Mouse (Mus musculus) intestine, postnatal 0 days (tissue): Measurements from ENCODE around the gene Tcf7. TPM values are rescaled to one million over a fixed set of nuclear protein-coding genes. Genes with fewer than 3 reads are reported as not detected.

ENCODE experiments used
- ATAC-seq: fragments of 200-750 bp; cut with Nextera tagmentation; 2 replicates; pipeline ENCODE4 v1.8.0; 2017; ENCODE audit warnings: mild to moderate bottlenecking, moderate TSS enrichment, moderate library complexity
- H3K27ac ChIP-seq: fragments of 300-500 bp; sonication (generic); 2 replicates; pipeline ENCODE4 v1.5.1; 2014; ENCODE audit warnings: mild to moderate bottlenecking, low read depth, low read length, moderate library complexity
- H3K27me3 ChIP-seq: fragments of 300-500 bp; sonication (generic); replicated peaks from 2 replicates; pipeline ENCODE4 v1.6.1; 2014; ENCODE audit warnings: low read length, mixed read lengths; ENCODE audit not compliant: control insufficient read depth, insufficient read depth
- H3K36me3 ChIP-seq: fragments of 300-500 bp; sonication (generic); 2 replicates; pipeline ENCODE4 v1.6.1; 2014; ENCODE audit warnings: mild to moderate bottlenecking, moderate library complexity; ENCODE audit not compliant: control insufficient read depth, insufficient read depth
- H3K4me1 ChIP-seq: fragments of 300-500 bp; sonication (generic); replicated peaks from 2 replicates; pipeline ENCODE4 v1.6.1; 2014; ENCODE audit warnings: antibody characterized with exemption, low read length, mixed read lengths; ENCODE audit not compliant: control insufficient read depth, insufficient read depth
- H3K4me2 ChIP-seq: fragments of 300-500 bp; sonication (generic); replicated peaks from 2 replicates; pipeline ENCODE4 v1.6.1; 2014; ENCODE audit warnings: low read depth, mild to moderate bottlenecking, moderate library complexity
- H3K4me3 ChIP-seq: fragments of 300-500 bp; sonication (generic); 2 replicates; pipeline ENCODE4 v1.5.1; 2014; ENCODE audit warnings: low read depth, low read length
- H3K9ac ChIP-seq: fragments of 300-500 bp; sonication (generic); 2 replicates; pipeline ENCODE4 v1.6.1; 2014; ENCODE audit warnings: mild to moderate bottlenecking, low read depth, low read length
- H3K9me3 ChIP-seq: fragments of 300-500 bp; sonication (generic); 2 replicates; pipeline ENCODE4 v1.6.1; 2016; ENCODE audit warnings: mixed run types; ENCODE audit not compliant: control insufficient read depth
- CTCF ChIP-seq: sonication (generic); IDR thresholded peaks from 2 replicates; pipeline ENCODE4 v1.5.1; 2016; ENCODE audit warnings: low read depth, mild to moderate bottlenecking, control low read depth, antibody characterized with exemption, moderate library complexity
- WGBS: fragments of 180-500 bp; shearing (Covaris S2); extraction: QIAGEN DNeasy Blood & Tissue Kit; methylation state at CpG from one replicate; pipeline ENCODE4 v1.1.7; 2014; 5-methylcytosine and 5-hydroxymethylcytosine counted together
- polyA plus RNA-seq: library from polyadenylated mRNA; unstranded; fragments of >200 nt; fragmentation: Nextera tagmentation; extraction: Ambion mirVana; gene quantifications from 2 replicates; pipeline ENCODE4 v1.2.1, GENCODE M21; 2015

The Tcf7 gene
- polyA plus RNA-seq, 1 experiment from 2014 or later, result 3.3 TPM

DNA sequence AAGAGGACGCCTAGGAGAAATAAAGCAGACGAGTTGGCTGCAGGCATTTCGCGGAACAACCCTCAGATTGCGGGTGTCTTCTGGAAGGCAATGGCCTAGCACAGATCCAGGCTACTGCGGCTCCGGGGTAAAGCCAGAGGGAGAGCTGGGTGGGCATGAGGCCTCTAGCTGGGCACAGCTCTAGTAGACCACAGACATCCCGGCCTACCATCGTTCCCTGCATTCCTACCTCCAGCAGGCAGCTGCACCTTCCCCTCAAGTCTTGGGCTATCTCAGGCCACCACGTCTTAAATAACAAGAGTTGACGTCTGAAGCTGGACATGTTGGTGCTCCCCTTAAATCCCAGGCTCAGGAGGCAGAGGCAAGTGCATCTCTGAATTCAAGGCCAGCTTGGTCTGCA lies 20.5 kb downstream of the Tcf7 start:
- Histone ChIP-seq H3K27me3 (no peaks in the 10 kb centered on the region), H3K9me3 (no peaks in the 10 kb centered on the region), H3K4me2 (no peak overlapping the region), H3K36me3 (no peaks in the 10 kb centered on the region; the same call in 1 of the 2 replicates), H3K4me3 (no peak overlapping the region), H3K9ac (no peak overlapping the region), H3K27ac (no peak overlapping the region), H3K4me1 (no peaks in the 10 kb centered on the region)
- 90% methylated on average over 11 of the region's 11 CpGs for WGBS
- ATAC-seq, result no peak
- TF ChIP-seq CTCF, result no peak

- Histone ChIP-seq H3K4me3 (no peak overlapping the region), H3K36me3 (no peaks in the 10 kb centered on the region; the same call in 1 of the 2 replicates), H3K4me1 (no peaks in the 10 kb centered on the region), H3K9me3 (no peaks in the 10 kb centered on the region), H3K27ac (no peak overlapping the region), H3K9ac (no peak overlapping the region), H3K27me3 (no peaks in the 10 kb centered on the region), H3K4me2 (no peak overlapping the region)
- WGBS, result 53% methylated on average over 5 of the region's 5 CpGs
- peak; percentile 84 for TF ChIP-seq CTCF
- no peak for ATAC-seq
These were observed 20.9 kb downstream of the Tcf7 start for GRCm38 (mm10) chr11:52261937-52262336.

- Histone ChIP-seq H3K9ac (no peak overlapping the region), H3K9me3 (no peaks in the 10 kb centered on the region), H3K4me2 (no peak overlapping the region), H3K36me3 (no peaks in the 10 kb centered on the region; the same call in 1 of the 2 replicates), H3K4me1 (no peaks in the 10 kb centered on the region), H3K4me3 (no peak overlapping the region), H3K27ac (no peak overlapping the region), H3K27me3 (no peaks in the 10 kb centered on the region)
- 72% methylated on average over 4 of the region's 4 CpGs for WGBS
- TF ChIP-seq CTCF, result no peak
- ATAC-seq, result no peak
These were observed 21.9 kb downstream of the Tcf7 start for GRCm38 (mm10) chr11:52260878-52261277.

DNA sequence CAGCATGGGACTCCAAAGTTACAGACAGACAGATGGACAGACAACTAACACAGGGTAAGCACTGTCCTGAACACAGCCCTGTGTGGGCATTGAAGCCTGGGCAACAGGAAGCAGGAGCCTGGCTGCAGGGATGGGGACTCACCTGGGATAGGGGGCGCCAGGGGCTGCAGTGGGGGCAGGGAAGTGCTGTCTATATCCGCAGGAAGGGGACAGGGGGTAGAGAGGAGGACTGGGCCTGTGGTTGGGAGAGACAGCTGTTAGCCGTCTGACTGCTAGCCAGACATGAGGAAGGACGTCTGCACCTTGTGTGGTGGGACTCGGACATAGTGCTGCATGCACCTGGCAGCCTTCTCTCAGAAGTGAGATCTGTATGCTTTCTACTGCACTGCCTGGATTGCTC lies 24.1 kb downstream of the Tcf7 start:
- Histone ChIP-seq H3K27ac (no peak overlapping the region), H3K4me2 (no peak overlapping the region), H3K9me3 (no peaks in the 10 kb centered on the region), H3K4me1 (no peaks in the 10 kb centered on the region), H3K9ac (no peak overlapping the region), H3K27me3 (no peaks in the 10 kb centered on the region), H3K36me3 (no peaks in the 10 kb centered on the region; the same call in 1 of the 2 replicates), H3K4me3 (no peak overlapping the region)
- no peak for TF ChIP-seq CTCF
- no peak for ATAC-seq
- 74% methylated on average over 5 of the region's 5 CpGs for WGBS

DNA sequence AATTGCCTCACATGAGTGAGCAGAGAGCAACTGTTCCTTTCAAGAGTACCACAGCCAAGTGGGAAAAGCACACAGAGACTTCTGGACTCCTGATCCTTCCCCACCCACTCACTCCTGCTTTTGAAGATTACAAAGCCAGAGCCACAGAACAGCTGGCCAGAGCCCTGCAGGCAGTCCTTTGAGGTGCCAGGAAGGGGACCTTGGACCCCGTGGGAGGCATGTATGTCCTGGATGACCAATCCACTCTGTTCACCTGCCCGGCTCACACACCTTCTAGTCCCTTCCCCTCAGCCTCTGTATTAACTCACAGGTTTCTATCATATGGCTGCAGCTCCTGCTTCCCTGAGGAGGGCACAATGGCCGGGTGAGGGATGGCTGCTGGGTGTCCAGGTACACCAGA lies 25.4 kb downstream of the Tcf7 start:
- no peaks in the 10 kb centered on the region; the same call in 1 of the 2 replicates for H3K36me3 ChIP-seq
- no peak overlapping the region for H3K9ac ChIP-seq
- H3K27me3 ChIP-seq, result no peaks in the 10 kb centered on the region
- no peak overlapping the region for H3K4me2 ChIP-seq
- peak; percentile 63 for ATAC-seq
- 65% methylated on average over 3 of the region's 3 CpGs for WGBS
- no peak for TF ChIP-seq CTCF
- no peaks in the 10 kb centered on the region for H3K4me1 ChIP-seq
- no peaks in the 10 kb centered on the region for H3K9me3 ChIP-seq
- H3K27ac ChIP-seq, result no peak overlapping the region
- H3K4me3 ChIP-seq, result no peak overlapping the region

- H3K9me3 ChIP-seq, result no peaks in the 10 kb centered on the region
- 89% methylated on average over 8 of the region's 8 CpGs for WGBS
- H3K36me3 ChIP-seq, result no peaks in the 10 kb centered on the region; the same call in 1 of the 2 replicates
- H3K4me1 ChIP-seq, result no peaks in the 10 kb centered on the region
- TF ChIP-seq CTCF, result no peak
- no peak overlapping the region for H3K4me2 ChIP-seq
- no peak overlapping the region for H3K4me3 ChIP-seq
- no peaks in the 10 kb centered on the region for H3K27me3 ChIP-seq
- H3K9ac ChIP-seq, result no peak overlapping the region
- H3K27ac ChIP-seq, result no peak overlapping the region
- no peak for ATAC-seq
These were observed 27.7 kb downstream of the Tcf7 start for GRCm38 (mm10) chr11:52255077-52255476.
